Mouse (Mus musculus): ENCODE measurements around the gene Myo9b. TPM values are rescaled to one million over a fixed set of nuclear protein-coding genes. Genes with fewer than 3 reads are reported as not detected.

Gene Myo9b
- polyA plus RNA-seq, 1 experiment from 2014 or later, result 16.9 TPM

- 83% methylated on average over 12 of the region's 12 CpGs for WGBS
- Histone ChIP-seq H3K4me3 (replicated peaks; ENCODE audit: low read length) (peak overlapping the region; percentile 68; the same call in 1 of the 2 replicates), H3K9me3 (ENCODE audit: control insufficient read depth, low read length) (no peaks in the 10 kb centered on the region), H3K4me2 (replicated peaks) (peak overlapping the region; percentile 81), H3K36me3 (replicated peaks; ENCODE audit: control insufficient read depth, insufficient read depth) (peaks cover 16% of the 10 kb centered on the region), H3K9ac (0 out of 2 replicates have a peak overlapping the region, but pooled peaks have one; percentile 69), H3K27me3 (ENCODE audit: control insufficient read depth, insufficient read depth, low read length) (no peaks in the 10 kb centered on the region), H3K27ac (no peak overlapping the region), H3K4me1 (replicated peaks; ENCODE audit: control insufficient read depth, insufficient read depth, low read length) (peaks cover 11% of the 10 kb centered on the region; the same call in 1 of the 2 replicates)
- DNase-seq (ENCODE audit: low spot score) (no peak), ATAC-seq (ENCODE audit: low FRiP score) (no peak)
Observed at GRCm38 (mm10) chr8:71397701-71398100, 125.2 kb downstream of the Myo9b start.

GRCm38 (mm10) chr8:71400826-71401225 is 128.3 kb downstream of the Myo9b start:
- no peak for DNase-seq (ENCODE audit: low spot score)
- WGBS, result 96% methylated on average over 2 of the region's 2 CpGs
- Histone ChIP-seq H3K36me3 (replicated peaks; ENCODE audit: control insufficient read depth, insufficient read depth) (peaks cover 16% of the 10 kb centered on the region), H3K9ac (no peak overlapping the region), H3K27ac (no peak overlapping the region), H3K27me3 (ENCODE audit: control insufficient read depth, insufficient read depth, low read length) (no peaks in the 10 kb centered on the region), H3K4me2 (replicated peaks) (no peak overlapping the region), H3K4me1 (replicated peaks; ENCODE audit: control insufficient read depth, insufficient read depth, low read length) (peaks cover 15% of the 10 kb centered on the region; the same call in 1 of the 2 replicates), H3K9me3 (ENCODE audit: control insufficient read depth, low read length) (no peaks in the 10 kb centered on the region), H3K4me3 (replicated peaks; ENCODE audit: low read length) (no peak overlapping the region)
- ATAC-seq (ENCODE audit: low FRiP score), result no peak

GRCm38 (mm10) chr8:71401454-71401853 is 128.9 kb downstream of the Myo9b start:
- peaks cover 15% of the 10 kb centered on the region; the same call in 1 of the 2 replicates for H3K4me1 ChIP-seq (replicated peaks; ENCODE audit: control insufficient read depth, insufficient read depth, low read length)
- no peak overlapping the region for H3K4me3 ChIP-seq (replicated peaks; ENCODE audit: low read length)
- H3K4me2 ChIP-seq (replicated peaks), result no peak overlapping the region
- no peak overlapping the region for H3K9ac ChIP-seq
- ATAC-seq (ENCODE audit: low FRiP score), result no peak
- no peaks in the 10 kb centered on the region for H3K27me3 ChIP-seq (ENCODE audit: control insufficient read depth, insufficient read depth, low read length)
- no peaks in the 10 kb centered on the region for H3K9me3 ChIP-seq (ENCODE audit: control insufficient read depth, low read length)
- peaks cover 16% of the 10 kb centered on the region for H3K36me3 ChIP-seq (replicated peaks; ENCODE audit: control insufficient read depth, insufficient read depth)
- no peak for DNase-seq (ENCODE audit: low spot score)
- H3K27ac ChIP-seq, result no peak overlapping the region

- DNase-seq (ENCODE audit: low spot score), result no peak
Observed at GRCm38 (mm10) chr8:71402446-71402964, 130.0 kb downstream of the Myo9b start.

GRCm38 (mm10) chr8:71403107-71403885 is 130.8 kb downstream of the Myo9b start:
- no peak overlapping the region for H3K27ac ChIP-seq
- H3K4me2 ChIP-seq (replicated peaks), result no peak overlapping the region
- DNase-seq (ENCODE audit: low spot score) (no peak), ATAC-seq (ENCODE audit: low FRiP score) (no peak)
- 91% methylated on average over 6 of the region's 6 CpGs for WGBS
- H3K4me1 ChIP-seq (replicated peaks; ENCODE audit: control insufficient read depth, insufficient read depth, low read length), result peaks cover 13% of the 10 kb centered on the region; the same call in 1 of the 2 replicates
- H3K36me3 ChIP-seq (replicated peaks; ENCODE audit: control insufficient read depth, insufficient read depth), result peaks cover 15% of the 10 kb centered on the region
- no peaks in the 10 kb centered on the region for H3K27me3 ChIP-seq (ENCODE audit: control insufficient read depth, insufficient read depth, low read length)
- no peak overlapping the region for H3K4me3 ChIP-seq (replicated peaks; ENCODE audit: low read length)
- no peak overlapping the region for H3K9ac ChIP-seq
- H3K9me3 ChIP-seq (ENCODE audit: control insufficient read depth, low read length), result no peaks in the 10 kb centered on the region

More at GRCm38 (mm10) chr8:71402446-71402964, 130.0 kb downstream of the Myo9b start:
- Histone ChIP-seq H3K4me2 (replicated peaks) (no peak overlapping the region), H3K27me3 (ENCODE audit: control insufficient read depth, insufficient read depth, low read length) (no peaks in the 10 kb centered on the region), H3K4me1 (replicated peaks; ENCODE audit: control insufficient read depth, insufficient read depth, low read length) (peaks cover 16% of the 10 kb centered on the region; the same call in 1 of the 2 replicates), H3K9me3 (ENCODE audit: control insufficient read depth, low read length) (no peaks in the 10 kb centered on the region), H3K36me3 (replicated peaks; ENCODE audit: control insufficient read depth, insufficient read depth) (peaks cover 16% of the 10 kb centered on the region), H3K4me3 (replicated peaks; ENCODE audit: low read length) (no peak overlapping the region), H3K9ac (no peak overlapping the region), H3K27ac (no peak overlapping the region)
- ATAC-seq (ENCODE audit: low FRiP score), result no peak
- 87% methylated on average over 9 of the region's 9 CpGs for WGBS

GRCm38 (mm10) chr8:71404011-71404410 is 131.5 kb downstream of the Myo9b start:
- Histone ChIP-seq H3K4me2 (replicated peaks) (no peak overlapping the region), H3K9me3 (ENCODE audit: control insufficient read depth, low read length) (no peaks in the 10 kb centered on the region), H3K4me1 (replicated peaks; ENCODE audit: control insufficient read depth, insufficient read depth, low read length) (peaks cover 13% of the 10 kb centered on the region; the same call in 1 of the 2 replicates), H3K27me3 (ENCODE audit: control insufficient read depth, insufficient read depth, low read length) (no peaks in the 10 kb centered on the region), H3K9ac (no peak overlapping the region), H3K4me3 (replicated peaks; ENCODE audit: low read length) (no peak overlapping the region), H3K36me3 (replicated peaks; ENCODE audit: control insufficient read depth, insufficient read depth) (peaks cover 8% of the 10 kb centered on the region), H3K27ac (no peak overlapping the region)
- no peak for ATAC-seq (ENCODE audit: low FRiP score)
- WGBS, result 94% methylated on average over 8 of the region's 8 CpGs
- DNase-seq (ENCODE audit: low spot score), result no peak

- ATAC-seq (ENCODE audit: low FRiP score) (no peak), DNase-seq (ENCODE audit: low spot score) (no peak)
- Histone ChIP-seq H3K4me2 (replicated peaks) (no peak overlapping the region; the same call in 1 of the 2 replicates), H3K27ac (no peak overlapping the region), H3K9ac (no peak overlapping the region), H3K36me3 (replicated peaks; ENCODE audit: control insufficient read depth, insufficient read depth) (no peaks in the 10 kb centered on the region), H3K9me3 (ENCODE audit: control insufficient read depth, low read length) (no peaks in the 10 kb centered on the region), H3K4me1 (replicated peaks; ENCODE audit: control insufficient read depth, insufficient read depth, low read length) (peaks cover 13% of the 10 kb centered on the region; the same call in 1 of the 2 replicates), H3K27me3 (ENCODE audit: control insufficient read depth, insufficient read depth, low read length) (no peaks in the 10 kb centered on the region), H3K4me3 (replicated peaks; ENCODE audit: low read length) (no peak overlapping the region)
- WGBS, result 89% methylated on average over 9 of the region's 9 CpGs
Observed at GRCm38 (mm10) chr8:71404951-71405351, 132.4 kb downstream of the Myo9b start.

- H3K4me1 ChIP-seq (replicated peaks; ENCODE audit: control insufficient read depth, insufficient read depth, low read length), result peaks cover 13% of the 10 kb centered on the region; the same call in 1 of the 2 replicates
- WGBS, result 17% methylated on average over 33 of the region's 33 CpGs
- no peaks in the 10 kb centered on the region for H3K27me3 ChIP-seq (ENCODE audit: control insufficient read depth, insufficient read depth, low read length)
- peak; percentile 95 for DNase-seq (ENCODE audit: low spot score)
- H3K4me2 ChIP-seq (replicated peaks), result peak within 1 kb of the TSS; percentile 65
- peak within 1 kb of the TSS; percentile 33 for H3K4me3 ChIP-seq (replicated peaks; ENCODE audit: low read length)
- no peak within 1 kb of the TSS for H3K27ac ChIP-seq
- ATAC-seq (ENCODE audit: low FRiP score), result peak; percentile 89
- no peaks in the 10 kb centered on the region for H3K9me3 ChIP-seq (ENCODE audit: control insufficient read depth, low read length)
- no peaks in the 10 kb centered on the region for H3K36me3 ChIP-seq (replicated peaks; ENCODE audit: control insufficient read depth, insufficient read depth)
- H3K9ac ChIP-seq, result peak within 1 kb of the TSS; percentile 43
Observed at GRCm38 (mm10) chr8:71405401-71406098, 133.0 kb downstream of the Myo9b start, which contains the start of gene Ankle1. Ankle1 (plus strand) TSS chr8:71406010.

Data from hindbrain, embryonic 14.5 days (tissue).